Mouse (Mus musculus) bone marrow, adult 2 months (tissue): ENCODE measurements around the gene Trmt13.

Experiments
- CTCF ChIP-seq: fragments of 200-500 bp; IDR thresholded peaks from 2 replicates; pipeline ENCODE4 v1.5.1; 2011; ENCODE audit warnings: low read length, control low read depth; ENCODE audit not compliant: control insufficient read depth, insufficient read depth
- POLR2A ChIP-seq: fragments of 200-500 bp; IDR thresholded peaks from 2 replicates; pipeline ENCODE4 v1.6.1; 2011; ENCODE audit warnings: low read depth, mild to moderate bottlenecking, control low read depth, low read length, borderline replicate concordance; ENCODE audit not compliant: control insufficient read depth

- no peak for TF ChIP-seq CTCF
- no peak for TF ChIP-seq POLR2A
These were observed 43.8 kb downstream of the Trmt13 start for GRCm38 (mm10) chr3:116570628-116571027.
